Mouse (Mus musculus) cerebellum, postnatal 25 days (tissue): ENCODE measurements at regions not wholly inside any gene's neighbourhood (a gene's known extent, or its start where the extent isn't known, plus 50 kb on each side); places are given as distances from the start of the nearest gene placed in this dataset.
A peak's percentile ranks its signal among the peaks of the same experiment; 100 is the strongest.

Experiments
- DNase-seq, 2 experiments: peaks; one replicate each; pipeline ENCODE4 v3.0.0; 2021; ENCODE audit warnings: mixed read lengths in 2 of 2

DNA sequence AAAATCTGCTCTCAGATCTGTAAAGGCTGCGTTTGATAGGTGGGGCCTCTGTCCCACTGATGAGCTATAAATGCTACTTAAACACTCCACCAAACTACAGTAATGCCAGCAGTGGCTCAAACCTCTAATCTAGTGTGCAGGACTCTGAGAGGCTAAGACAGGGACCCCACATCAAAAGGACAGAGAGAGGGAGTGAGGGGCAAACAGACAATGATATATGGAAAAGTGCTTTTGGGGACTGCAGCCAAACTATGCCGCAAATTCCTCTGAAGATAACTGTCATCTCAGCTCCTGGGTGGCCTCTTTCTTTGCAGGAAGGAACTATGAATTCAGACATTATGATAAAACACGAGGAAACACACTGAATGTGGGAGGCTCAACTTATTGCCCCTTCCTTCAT, 138.9 kb upstream of the Ddit4l start:
- DNase-seq, result no peak

GRCm38 (mm10) chr3:137482971-137483370, 138.4 kb upstream of the Ddit4l start:
- DNase-seq, result no peak

DNA sequence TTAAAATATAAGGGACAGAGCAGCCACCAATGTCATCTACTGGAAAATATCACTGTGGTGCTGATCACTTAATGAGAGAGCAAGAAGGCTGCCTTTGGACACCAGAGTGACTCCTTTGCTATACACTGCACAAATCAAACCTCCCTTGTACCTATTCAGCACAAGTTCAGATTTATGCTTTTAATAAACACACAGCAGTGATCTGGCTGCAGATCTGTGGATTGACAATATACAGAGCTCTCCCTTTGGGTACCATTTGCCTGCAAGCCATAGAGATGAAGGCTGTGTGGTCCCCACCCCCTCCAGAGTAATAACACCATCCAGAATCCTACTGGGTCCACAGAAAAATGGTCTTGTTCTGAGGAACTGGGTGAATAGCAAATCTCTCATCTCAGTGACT, 131.8 kb upstream of the Ddit4l start:
- DNase-seq, result no peak

DNA sequence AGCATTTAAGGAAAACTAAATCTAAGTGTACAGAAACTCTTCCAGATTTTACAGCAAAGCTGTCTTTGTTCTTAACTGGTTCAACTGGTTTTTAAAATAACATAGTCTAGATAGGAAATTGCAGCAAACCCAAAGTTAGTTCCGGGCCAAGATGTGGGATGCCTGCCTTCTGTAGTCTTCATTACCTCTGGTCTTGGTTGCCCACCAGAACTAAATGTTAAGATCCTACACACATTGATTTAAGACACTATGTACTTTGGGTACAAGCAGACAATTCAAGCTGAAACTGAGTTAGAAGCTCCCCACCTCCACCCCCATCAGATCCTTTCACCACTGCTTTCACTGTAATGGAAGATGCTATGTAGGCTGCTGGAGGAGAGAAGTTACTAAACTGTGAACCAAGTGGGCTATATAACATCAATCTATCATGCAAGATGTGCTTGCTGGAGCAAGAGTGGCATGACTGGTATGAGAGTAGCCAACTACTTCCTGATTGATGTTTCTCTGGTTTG, 129.8 kb upstream of the Ddit4l start:
- no peak for DNase-seq

GRCm38 (mm10) chr3:137498343-137498742, 123.1 kb upstream of the Ddit4l start:
- DNase-seq, result no peak

- DNase-seq, result no peak
Measured at GRCm38 (mm10) chr3:137511283-137511682, 110.1 kb upstream of the Ddit4l start.

DNA sequence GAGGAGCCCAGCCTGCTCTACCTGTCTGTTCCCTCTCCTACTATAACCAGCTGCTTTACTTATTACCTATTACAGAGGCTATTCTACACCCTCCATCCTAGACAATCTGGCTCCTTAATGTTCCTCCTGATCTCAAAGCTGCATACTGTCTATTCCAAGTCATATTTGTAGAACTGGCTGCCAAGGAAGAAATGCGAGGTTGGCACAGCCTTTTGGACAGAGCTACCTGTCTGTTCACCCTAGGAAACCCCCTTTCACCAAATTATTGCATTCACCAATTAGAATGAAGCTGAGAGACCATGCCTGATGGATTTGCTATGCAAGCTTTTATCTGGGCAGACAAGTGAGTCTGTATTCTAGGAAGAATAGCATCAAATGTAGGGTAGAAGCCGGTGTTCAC, 109.0 kb upstream of the Ddit4l start:
- peak; percentile 26 to 30 for DNase-seq

GRCm38 (mm10) chr3:137513026-137513425, 108.4 kb upstream of the Ddit4l start:
- peak; percentile 76 to 82 for DNase-seq

GRCm38 (mm10) chr3:137514238-137514637, 107.2 kb upstream of the Ddit4l start:
- no peak for DNase-seq

GRCm38 (mm10) chr3:137517433-137517832, 104.0 kb upstream of the Ddit4l start:
- DNase-seq, result no peak

- no peak for DNase-seq
Measured at GRCm38 (mm10) chr3:137520191-137520590, 101.2 kb upstream of the Ddit4l start.

DNA sequence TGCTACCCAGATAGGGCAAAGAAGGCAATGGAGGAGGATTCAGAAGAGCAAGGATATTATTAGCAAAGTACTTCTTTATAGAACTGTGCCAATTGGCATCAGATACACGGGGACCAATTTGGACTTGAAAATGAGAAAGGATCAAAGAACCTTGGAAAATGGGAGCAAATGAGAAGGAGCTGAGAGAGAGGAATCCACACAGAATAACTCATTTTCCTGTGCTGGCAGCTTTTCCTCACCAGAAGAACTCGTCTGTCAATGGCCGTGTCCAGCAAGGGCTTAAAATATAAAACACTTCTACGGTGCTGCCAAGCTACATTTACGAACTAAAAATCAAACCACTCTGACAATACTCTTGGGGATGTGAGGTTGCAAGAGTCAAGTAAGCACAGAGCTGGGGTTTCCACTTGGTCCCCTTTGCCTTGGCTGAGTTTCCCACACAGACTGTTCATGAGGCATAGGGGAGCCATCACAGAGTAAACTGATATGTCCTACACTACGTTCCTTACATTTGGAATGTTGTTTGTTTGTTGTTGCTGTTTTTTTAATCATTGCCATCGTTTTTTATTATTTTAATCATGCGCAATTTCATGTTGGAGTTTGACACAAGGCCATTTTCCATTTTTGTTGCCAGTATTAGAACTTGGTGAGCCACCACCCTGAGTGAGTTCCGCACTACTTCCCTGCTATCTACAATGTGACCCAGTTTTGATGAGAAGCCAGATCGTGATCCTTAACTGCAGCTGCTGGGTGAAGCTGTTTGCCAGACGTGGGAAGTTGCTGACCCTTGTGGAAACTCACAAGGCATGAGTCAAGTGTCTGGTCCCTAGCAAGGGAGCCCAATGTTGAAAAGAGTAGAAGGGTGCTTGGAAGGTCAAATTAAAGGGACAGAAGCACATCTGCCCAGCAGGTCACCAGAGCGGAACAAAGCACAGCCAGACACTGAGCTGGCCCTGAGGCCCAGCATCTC, 95.5 kb upstream of the Ddit4l start:
- no peak for DNase-seq

DNA sequence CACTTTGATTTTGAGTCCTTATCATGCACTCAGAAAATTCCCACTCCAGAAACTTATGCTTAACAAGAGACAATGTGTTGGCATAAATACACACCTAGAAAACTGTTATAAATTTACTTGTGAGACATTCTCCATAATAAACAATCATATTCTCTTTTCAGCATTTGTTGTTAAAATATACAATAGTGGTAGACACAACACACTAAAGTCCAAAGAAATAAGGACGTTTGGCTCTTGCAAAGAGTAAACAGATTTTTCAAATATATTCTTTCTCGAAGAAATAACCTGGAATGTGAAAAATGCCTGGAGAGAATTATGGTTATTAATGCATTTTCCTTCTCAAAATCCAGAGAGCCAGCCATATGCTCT, 91.8 kb upstream of the Ddit4l start:
- DNase-seq, result no peak

DNA sequence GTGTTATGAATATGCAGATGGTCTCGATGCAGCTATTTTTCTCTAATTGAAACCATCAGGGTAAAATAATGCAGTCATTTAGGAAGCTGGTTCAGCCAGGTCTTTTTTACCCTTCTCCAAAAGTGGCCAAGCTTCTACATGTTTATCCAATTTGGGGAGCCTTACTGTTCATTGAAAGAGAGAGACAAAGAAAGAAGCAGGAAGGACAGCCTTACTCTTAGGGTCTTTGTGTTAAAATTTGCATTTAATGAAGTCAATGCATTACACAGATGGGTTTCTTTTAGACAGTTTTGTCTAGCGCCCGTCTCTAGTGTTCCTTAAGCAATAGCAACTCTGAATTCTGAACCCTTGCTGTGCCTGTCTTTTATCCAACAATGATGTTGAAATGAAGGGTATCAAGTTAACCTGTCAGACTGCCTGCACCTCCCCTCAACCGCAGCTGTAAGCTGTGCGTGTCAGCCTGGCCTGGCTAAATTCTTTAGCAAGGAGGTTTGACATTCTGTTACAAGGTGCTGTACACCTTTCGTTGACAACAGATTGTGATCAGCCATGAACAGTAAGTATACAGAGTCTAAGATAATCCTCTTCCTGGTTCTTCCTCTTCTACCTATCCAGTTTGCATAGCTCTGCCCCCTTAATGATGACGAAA, 91.3 kb upstream of the Ddit4l start:
- no peak for DNase-seq

DNA sequence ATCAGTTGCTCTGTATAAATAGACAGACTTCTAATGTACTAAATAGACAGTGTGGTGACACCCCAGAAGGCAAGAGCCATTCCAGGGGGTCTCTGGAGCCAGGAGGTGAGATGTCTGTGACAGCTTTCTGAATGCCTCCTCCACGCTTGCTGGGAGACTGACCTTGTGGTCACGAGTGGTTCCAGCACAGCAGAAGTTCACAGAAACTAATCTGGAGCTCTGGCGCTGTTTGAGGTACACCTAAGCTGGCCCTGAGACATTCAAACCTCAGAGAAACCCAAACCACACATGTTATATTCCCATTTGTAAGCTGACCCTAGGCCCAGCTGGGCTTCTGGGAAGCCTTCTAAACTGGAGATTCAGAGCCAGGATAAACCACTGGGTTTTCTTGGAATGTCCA, 79.7 kb upstream of the Ddit4l start:
- DNase-seq, result no peak

GRCm38 (mm10) chr3:137542343-137542742, 79.1 kb upstream of the Ddit4l start:
- DNase-seq, result no peak

- peak; percentile 70 to 71 for DNase-seq
Measured at GRCm38 (mm10) chr3:137547414-137547877, 74.0 kb upstream of the Ddit4l start.

GRCm38 (mm10) chr3:137547938-137548337, 73.5 kb upstream of the Ddit4l start:
- DNase-seq, result peak; percentile 13 to 21

DNA sequence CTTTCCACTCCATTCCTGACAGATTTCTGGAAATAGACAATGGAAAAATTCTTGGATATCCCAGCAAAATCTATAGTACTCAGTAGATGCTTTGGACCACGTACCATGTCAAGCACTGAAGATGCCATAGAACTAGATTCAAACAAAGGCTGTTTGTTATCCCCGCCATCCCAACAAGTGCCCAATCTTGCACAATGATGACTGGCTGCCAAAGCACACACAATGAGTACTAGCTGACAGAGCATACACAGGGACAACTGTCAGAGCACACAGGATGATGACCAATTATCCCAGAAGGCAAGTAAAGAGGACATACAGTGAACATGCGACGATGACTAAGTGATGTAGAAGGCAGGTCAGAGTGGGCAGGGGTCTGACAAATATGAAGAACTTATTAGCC, 70.7 kb upstream of the Ddit4l start:
- no peak for DNase-seq

DNA sequence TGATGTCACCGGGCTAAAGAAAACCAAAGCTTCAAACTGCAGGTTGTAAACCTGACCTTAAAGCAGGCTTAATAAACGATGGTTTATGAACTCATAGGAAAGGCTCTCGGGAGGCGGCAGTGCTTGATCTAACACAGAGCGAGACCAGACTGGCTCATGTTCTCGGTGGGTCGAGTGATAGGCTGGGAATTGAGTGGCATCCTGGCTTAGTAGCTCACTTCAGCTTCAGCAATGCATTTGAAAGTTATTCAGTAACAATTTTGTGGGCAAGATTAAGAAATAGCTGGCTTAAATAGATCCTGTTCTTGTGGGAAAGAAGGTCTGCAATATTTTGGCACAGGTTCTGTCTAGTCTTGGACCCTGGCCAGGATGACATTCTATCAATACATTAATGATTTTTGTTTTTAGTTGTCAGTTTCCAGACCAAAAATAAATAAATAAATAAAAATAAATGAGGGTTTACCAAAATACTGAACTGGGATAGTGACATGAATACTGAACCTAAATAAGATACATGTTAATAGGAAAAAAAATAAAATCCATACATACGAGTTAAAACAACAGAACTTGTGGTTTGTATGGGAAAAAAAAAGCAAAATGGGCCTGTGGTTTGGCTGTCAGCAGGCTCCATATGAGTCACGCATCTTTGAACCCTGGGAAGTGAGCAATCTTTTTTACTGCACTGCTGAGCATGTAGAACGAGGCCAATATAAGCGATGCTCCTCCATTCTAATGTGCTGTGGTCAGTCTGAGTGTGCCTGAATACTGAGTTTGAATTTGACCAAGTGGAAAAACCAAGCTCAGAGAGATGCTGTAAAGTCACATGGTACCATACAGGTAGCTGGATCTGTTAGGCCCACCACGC, 68.7 kb upstream of the Ddit4l start:
- no peak for DNase-seq

GRCm38 (mm10) chr3:137560851-137561449, 60.5 kb upstream of the Ddit4l start:
- DNase-seq, result peak; percentile 72 to 80

DNA sequence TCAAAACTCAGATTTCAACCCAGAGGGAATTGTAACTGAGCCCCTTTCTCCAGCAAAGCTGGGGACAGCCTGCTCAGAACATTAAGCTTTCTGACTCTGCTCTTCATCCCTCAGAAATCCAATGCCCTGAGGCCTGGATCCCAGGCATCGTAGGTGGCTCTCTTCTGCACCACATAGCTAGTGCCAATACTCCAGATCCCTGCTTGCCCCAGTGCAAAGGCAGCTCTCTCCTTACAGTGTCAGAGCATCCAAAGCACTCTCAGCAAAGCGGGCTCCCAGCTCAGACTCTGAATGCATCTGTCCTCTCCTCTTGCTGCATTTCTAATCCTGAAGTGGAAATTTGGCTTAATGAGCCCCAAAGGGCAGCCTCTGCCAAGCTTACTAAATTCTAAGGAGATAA, 59.4 kb upstream of the Ddit4l start:
- peak; percentile 25 to 35 for DNase-seq
